Mouse (Mus musculus) liver, adult 2 months (tissue): Measurements from ENCODE around the gene Ablim2. TPM values are rescaled to one million over a fixed set of nuclear protein-coding genes. Genes with fewer than 3 reads are reported as not detected.

Experiments
- DNase-seq: peaks from one replicate; pipeline ENCODE4 v3.0.0-alpha.2; 2011; ENCODE audit warnings: low read depth, low spot score; ENCODE audit errors: extremely low read depth
- H3K27ac ChIP-seq: fragments of 200-500 bp; replicated peaks from 2 replicates; pipeline ENCODE4 v1.5.1; 2012; ENCODE audit warnings: low read depth, mild to moderate bottlenecking, control low read depth, inconsistent platforms, low read length; ENCODE audit not compliant: insufficient read depth
- H3K27me3 ChIP-seq: fragments of 200-500 bp; 2 replicates; pipeline ENCODE4 v1.6.1; 2012; ENCODE audit warnings: mild to moderate bottlenecking, moderate library complexity, low read length, inconsistent platforms; ENCODE audit not compliant: control insufficient read depth, insufficient read depth
- H3K36me3 ChIP-seq: fragments of 200-500 bp; 2 replicates; pipeline ENCODE4 v1.6.1; 2012; ENCODE audit warnings: low read length, inconsistent platforms; ENCODE audit not compliant: control insufficient read depth, insufficient read depth
- H3K4me1 ChIP-seq: fragments of 200-500 bp; 2 replicates; pipeline ENCODE4 v1.6.1; 2011; ENCODE audit warnings: low read length; ENCODE audit not compliant: control insufficient read depth, insufficient read depth
- H3K4me3 ChIP-seq: fragments of 200-500 bp; 2 replicates; pipeline ENCODE4 v1.5.1; 2011; ENCODE audit warnings: low read depth, mild to moderate bottlenecking, control low read depth, low read length, moderate library complexity; ENCODE audit not compliant: insufficient read depth
- H3K79me2 ChIP-seq: fragments of 200-500 bp; 2 replicates; pipeline ENCODE4 v1.6.1; 2012; ENCODE audit warnings: inconsistent platforms, mild to moderate bottlenecking, low read length, moderate library complexity; ENCODE audit not compliant: control insufficient read depth, insufficient read depth
- H3K9ac ChIP-seq: fragments of 200-500 bp; 2 replicates; pipeline ENCODE4 v1.6.1; 2012; ENCODE audit warnings: low read depth, mild to moderate bottlenecking, control low read depth, inconsistent platforms, low read length
- CTCF ChIP-seq: fragments of 200-500 bp; IDR thresholded peaks from 2 replicates; pipeline ENCODE4 v1.5.1; 2011; ENCODE audit warnings: low read depth, low read length, control low read depth
- POLR2A ChIP-seq: fragments of 200-500 bp; IDR thresholded peaks from 2 replicates; pipeline ENCODE4 v1.6.1; 2011; ENCODE audit warnings: low read length, control low read depth; ENCODE audit not compliant: insufficient read depth; ENCODE audit errors: extremely low read depth
- WGBS: fragments of 180-500 bp; shearing (Covaris S2); methylation state at CpG from one replicate; pipeline ENCODE4 v1.1.7; 2018; 5-methylcytosine and 5-hydroxymethylcytosine counted together
- polyA plus RNA-seq: library from polyadenylated mRNA; depleted of rRNA; stranded (reverse); fragments of >200 nt; gene quantifications from 2 replicates; pipeline ENCODE4 v1.2.3, GENCODE M21; 2012
- total RNA-seq: library from RNA; depleted of rRNA; stranded (reverse); fragments of >200 nt; gene quantifications from 2 replicates; pipeline ENCODE4 v1.2.3, GENCODE M21; 2014

Ablim2 gene
- total and polyA plus RNA-seq, 2 experiments, result 2.3 to 5.9 TPM

- Histone ChIP-seq H3K79me2 (0 out of 2 replicates have a peak, but pooled peaks cover 3% of the 10 kb centered on the region), H3K9ac (no peak overlapping the region), H3K36me3 (no peaks in the 10 kb centered on the region), H3K4me1 (peaks cover 5% of the 10 kb centered on the region; the same call in 1 of the 2 replicates), H3K4me3 (no peak overlapping the region), H3K27ac (peak overlapping the region; percentile 52; the same call in 1 of the 2 replicates), H3K27me3 (no peaks in the 10 kb centered on the region)
- DNase-seq, result no peak
- no peak for TF ChIP-seq CTCF
- no peak for TF ChIP-seq POLR2A
- WGBS, result 78% methylated on average over 1 of the region's 1 CpGs
Measured at GRCm38 (mm10) chr5:35730552-35730951, 27.1 kb upstream of the Ablim2 start.

GRCm38 (mm10) chr5:35731006-35731405, 26.7 kb upstream of the Ablim2 start:
- 85% methylated on average over 4 of the region's 4 CpGs for WGBS
- Histone ChIP-seq H3K27me3 (no peaks in the 10 kb centered on the region), H3K9ac (no peak overlapping the region), H3K79me2 (0 out of 2 replicates have a peak, but pooled peaks cover 3% of the 10 kb centered on the region), H3K4me3 (no peak overlapping the region), H3K27ac (peak overlapping the region; percentile 52), H3K36me3 (no peaks in the 10 kb centered on the region), H3K4me1 (peaks cover 5% of the 10 kb centered on the region; the same call in 1 of the 2 replicates)
- TF ChIP-seq POLR2A (no peak), CTCF (no peak)
- no peak for DNase-seq

- no peak for TF ChIP-seq POLR2A
- no peak for TF ChIP-seq CTCF
- Histone ChIP-seq H3K27ac (no peak overlapping the region), H3K27me3 (no peaks in the 10 kb centered on the region), H3K36me3 (no peaks in the 10 kb centered on the region), H3K4me3 (no peak overlapping the region), H3K9ac (no peak overlapping the region), H3K4me1 (peaks cover 11% of the 10 kb centered on the region), H3K79me2 (no peaks in the 10 kb centered on the region)
- no peak for DNase-seq
- 54% methylated on average over 2 of the region's 2 CpGs for WGBS
Measured at GRCm38 (mm10) chr5:35733523-35733922, 24.2 kb upstream of the Ablim2 start.

GRCm38 (mm10) chr5:35737231-35737901, 20.3 kb upstream of the Ablim2 start:
- Histone ChIP-seq H3K4me3 (no peak overlapping the region), H3K27me3 (no peaks in the 10 kb centered on the region), H3K27ac (no peak overlapping the region), H3K36me3 (no peaks in the 10 kb centered on the region), H3K79me2 (no peaks in the 10 kb centered on the region), H3K4me1 (peaks cover 6% of the 10 kb centered on the region), H3K9ac (no peak overlapping the region)
- 29% methylated on average over 20 of the region's 20 CpGs for WGBS
- peak; percentile 75 for DNase-seq
- no peak for TF ChIP-seq POLR2A
- no peak for TF ChIP-seq CTCF

GRCm38 (mm10) chr5:35739005-35739404, 18.7 kb upstream of the Ablim2 start:
- WGBS, result 92% methylated on average over 2 of the region's 2 CpGs
- H3K9ac ChIP-seq, result no peak overlapping the region
- TF ChIP-seq POLR2A, result no peak
- no peak for TF ChIP-seq CTCF
- H3K4me3 ChIP-seq, result no peak overlapping the region
- no peaks in the 10 kb centered on the region for H3K27me3 ChIP-seq
- H3K79me2 ChIP-seq, result no peaks in the 10 kb centered on the region
- no peak overlapping the region for H3K27ac ChIP-seq
- DNase-seq, result no peak
- H3K4me1 ChIP-seq, result peaks cover 13% of the 10 kb centered on the region
- no peaks in the 10 kb centered on the region for H3K36me3 ChIP-seq
